Mouse (Mus musculus) forebrain, embryonic 11.5 days (tissue): ENCODE data around the gene Nkiras2. TPM values are rescaled to one million over a fixed set of nuclear protein-coding genes. Genes with fewer than 3 reads are reported as not detected.
A peak's percentile ranks its signal among the peaks of the same experiment; 100 is the strongest.
"Not testable (repeated sequence)": the region's sequence is repeated elsewhere in the genome, so short reads cannot be mapped to it uniquely, and the experiment has no call there.

Experiments
- ATAC-seq: fragments of 200-750 bp; cut with Nextera tagmentation; replicated peaks from 2 replicates; pipeline ENCODE4 v1.8.0; 2017; ENCODE audit warnings: moderate TSS enrichment; ENCODE audit not compliant: low FRiP score
- DNase-seq: peaks from one replicate; pipeline ENCODE4 v3.0.0-alpha.2; 2017; ENCODE audit warnings: low spot score
- H3K27ac ChIP-seq: fragments of 300-500 bp; sonication (generic); 2 replicates; pipeline ENCODE4 v1.5.1; 2014; ENCODE audit warnings: low read depth, low read length
- H3K27me3 ChIP-seq: fragments of 300-500 bp; sonication (generic); 2 replicates; pipeline ENCODE4 v1.6.1; 2014; ENCODE audit warnings: mild to moderate bottlenecking, low read length, mixed read lengths; ENCODE audit not compliant: control insufficient read depth, insufficient read depth
- H3K36me3 ChIP-seq: fragments of 300-500 bp; sonication (generic); 2 replicates; pipeline ENCODE4 v1.6.1; 2014; ENCODE audit warnings: mild to moderate bottlenecking, low read length, moderate library complexity, mixed read lengths; ENCODE audit not compliant: control insufficient read depth, insufficient read depth
- H3K4me1 ChIP-seq: fragments of 300-500 bp; sonication (generic); replicated peaks from 2 replicates; pipeline ENCODE4 v1.6.1; 2014; ENCODE audit warnings: low read length, mixed read lengths; ENCODE audit not compliant: control insufficient read depth, insufficient read depth
- H3K4me2 ChIP-seq: fragments of 300-500 bp; sonication (generic); 2 replicates; pipeline ENCODE4 v1.6.1; 2014; ENCODE audit warnings: low read depth, mild to moderate bottlenecking, low read length, moderate library complexity, mixed read lengths; ENCODE audit not compliant: severe bottlenecking
- H3K4me3 ChIP-seq: fragments of 300-500 bp; sonication (generic); 2 replicates; pipeline ENCODE4 v1.5.1; 2014; ENCODE audit warnings: low read depth, low read length
- H3K9ac ChIP-seq: fragments of 300-500 bp; sonication (generic); 2 replicates; pipeline ENCODE4 v1.6.1; 2014; ENCODE audit warnings: low read length
- H3K9me3 ChIP-seq: fragments of 300-500 bp; sonication (generic); 2 replicates; pipeline ENCODE4 v1.6.1; 2016; ENCODE audit warnings: low read length, mixed read lengths; ENCODE audit not compliant: control insufficient read depth
- WGBS: fragments of 180-500 bp; shearing (Covaris S2); extraction: QIAGEN DNeasy Blood & Tissue Kit; methylation state at CpG from one replicate; pipeline ENCODE4 v1.1.7; 2014; 5-methylcytosine and 5-hydroxymethylcytosine counted together
- polyA plus RNA-seq: library from polyadenylated mRNA; unstranded; fragments of >200 nt; fragmentation: Nextera tagmentation; extraction: Ambion mirVana; gene quantifications from 2 replicates; pipeline ENCODE4 v1.2.1, GENCODE M21; 2014

The Nkiras2 gene
- polyA plus RNA-seq, 1 experiment from 2014 or later, result 94.5 TPM

DNA sequence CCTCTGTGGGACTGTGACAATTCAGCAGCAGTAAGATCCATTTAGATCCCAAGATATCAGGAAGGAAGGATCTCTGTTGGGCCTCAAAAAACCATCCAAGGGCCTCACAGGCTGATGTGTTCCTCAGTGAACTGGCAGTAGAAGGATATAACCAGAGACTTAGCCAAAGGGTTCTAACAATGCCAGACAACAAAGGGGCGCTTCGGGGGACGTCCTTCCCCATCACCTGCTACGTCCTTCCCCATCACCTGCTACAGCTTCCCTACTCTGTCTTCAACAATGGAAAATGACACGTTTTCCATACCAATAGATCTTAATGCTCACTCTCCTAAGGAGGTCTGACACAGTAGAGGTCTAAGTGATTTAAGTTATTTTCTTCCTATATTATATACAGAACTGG is 2.7 kb upstream of the Nkiras2 start:
- Histone ChIP-seq H3K9ac (no peak overlapping the region), H3K27me3 (no peaks in the 10 kb centered on the region), H3K4me1 (peaks cover 10% of the 10 kb centered on the region; the same call in 1 of the 2 replicates), H3K36me3 (no peaks in the 10 kb centered on the region), H3K4me2 (no peak overlapping the region), H3K27ac (no peak overlapping the region), H3K9me3 (no peaks in the 10 kb centered on the region), H3K4me3 (no peak overlapping the region)
- DNase-seq (no peak), ATAC-seq (no peak)
- WGBS, result 91% methylated on average over 5 of the region's 5 CpGs

DNA sequence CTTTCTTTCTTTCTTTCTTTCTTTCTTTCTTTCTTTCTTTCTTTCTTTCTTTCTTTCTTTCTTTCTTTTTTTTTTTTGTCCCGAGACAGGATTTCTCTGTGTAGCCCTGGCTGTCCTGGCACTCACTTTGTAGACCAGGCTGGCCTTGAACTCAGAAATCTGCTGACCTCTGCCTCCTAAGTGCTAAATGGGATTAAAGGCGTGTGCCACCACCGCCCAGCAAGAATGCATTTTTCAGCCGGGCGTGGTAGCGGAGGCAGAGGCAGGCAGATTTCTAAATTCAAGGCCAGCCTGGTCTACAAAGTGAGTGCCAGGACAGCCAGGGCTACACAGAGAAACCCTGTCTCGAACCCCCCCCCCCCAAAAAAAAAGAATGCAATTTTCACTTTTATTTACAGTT is 2.2 kb upstream of the Nkiras2 start:
- not testable (repeated sequence) for H3K27me3 ChIP-seq, H3K36me3 ChIP-seq, H3K4me3 ChIP-seq, H3K27ac ChIP-seq, H3K4me2 ChIP-seq, H3K9ac ChIP-seq, ATAC-seq, H3K4me1 ChIP-seq, H3K9me3 ChIP-seq, DNase-seq
- WGBS, result 92% methylated on average over 7 of the region's 7 CpGs

DNA sequence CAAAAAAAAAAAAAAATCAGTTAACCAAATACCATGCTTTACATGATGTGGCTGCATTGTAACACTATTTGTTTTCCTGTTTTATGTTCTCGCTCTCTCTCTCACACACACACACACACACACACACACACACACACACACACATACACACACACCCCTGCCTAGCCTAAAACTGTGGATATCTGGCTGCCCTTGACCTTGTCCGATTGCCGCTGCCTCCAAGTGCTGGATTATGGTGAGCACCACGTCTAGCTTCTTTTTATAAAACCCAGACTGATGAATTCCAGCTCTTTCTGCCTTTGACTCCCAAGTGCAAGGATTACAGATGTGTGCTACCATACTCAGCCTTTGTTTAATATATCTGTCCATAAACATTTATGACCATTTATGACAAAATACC is 1.6 kb upstream of the Nkiras2 start:
- peaks cover 10% of the 10 kb centered on the region; the same call in 1 of the 2 replicates for H3K4me1 ChIP-seq
- no peak overlapping the region for H3K27ac ChIP-seq
- DNase-seq (no peak), ATAC-seq (no peak)
- WGBS, result 92% methylated on average over 4 of the region's 4 CpGs
- peak overlapping the region; percentile 1; the same call in 1 of the 2 replicates for H3K4me2 ChIP-seq
- H3K9ac ChIP-seq, result no peak overlapping the region
- H3K9me3 ChIP-seq, result no peaks in the 10 kb centered on the region
- H3K4me3 ChIP-seq, result no peak overlapping the region
- no peaks in the 10 kb centered on the region for H3K36me3 ChIP-seq
- H3K27me3 ChIP-seq, result no peaks in the 10 kb centered on the region

DNA sequence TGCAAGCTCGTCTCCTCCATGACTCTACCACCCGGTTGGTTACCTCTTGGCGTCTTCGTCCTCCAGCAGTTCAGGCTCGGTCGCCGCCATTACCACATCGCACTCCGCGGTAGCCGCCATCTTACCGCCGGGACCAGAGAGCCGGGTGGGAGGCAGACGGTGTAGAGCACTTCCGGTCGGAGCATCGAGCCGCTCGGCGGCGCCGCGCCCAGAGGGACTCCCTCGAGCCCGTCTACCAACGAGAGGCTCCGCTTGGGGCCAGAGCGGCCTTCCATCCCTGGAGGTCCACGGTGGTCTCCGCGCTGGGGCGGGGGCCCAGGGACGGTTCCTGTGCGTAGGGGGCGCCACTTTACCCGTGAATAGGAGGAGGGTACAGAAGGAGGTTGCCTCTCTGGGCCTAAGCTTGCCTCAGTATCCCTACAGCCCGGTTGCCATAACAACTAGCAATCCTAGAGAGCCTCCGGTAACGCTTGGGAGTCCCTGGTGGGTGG is 486 bp downstream of the Nkiras2 start:
- ATAC-seq (peak; percentile 95), DNase-seq (peak; percentile 99)
- Histone ChIP-seq H3K9ac (peak overlapping the region; percentile 95), H3K9me3 (no peaks in the 10 kb centered on the region), H3K36me3 (no peaks in the 10 kb centered on the region), H3K4me2 (peak overlapping the region; percentile 88), H3K27me3 (no peaks in the 10 kb centered on the region), H3K4me3 (peak overlapping the region; percentile 98), H3K4me1 (peaks cover 14% of the 10 kb centered on the region; the same call in 1 of the 2 replicates), H3K27ac (peak overlapping the region; percentile 85)
- 0% methylated on average over 40 of the region's 40 CpGs for WGBS

DNA sequence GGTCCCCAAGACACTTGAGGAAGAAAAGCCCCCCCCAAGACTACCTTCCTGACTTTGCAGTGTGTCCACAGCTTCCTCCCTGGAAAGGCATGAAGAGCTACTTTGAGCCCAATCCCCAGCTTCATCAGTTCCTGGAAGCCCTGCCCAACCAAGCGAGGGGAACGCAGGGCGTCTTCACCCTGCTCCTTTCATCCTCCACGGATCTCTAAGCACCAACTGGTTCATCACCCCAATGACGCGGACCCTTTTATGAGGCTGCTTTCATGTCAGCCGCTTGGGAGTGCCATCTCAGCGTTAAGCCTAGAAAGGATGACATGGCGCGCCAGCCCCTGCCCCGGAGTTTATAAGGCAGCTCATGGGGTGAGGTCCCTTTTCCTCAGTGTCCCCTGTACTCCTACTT is 938 bp downstream of the Nkiras2 start, which contains the start of gene Dnajc7:
Dnajc7 (minus strand) TSS at position 187 of the 400 bp plus-strand sequence.
- H3K4me3 ChIP-seq, result peak within 1 kb of the TSS; percentile 98
- H3K27me3 ChIP-seq, result no peaks in the 10 kb centered on the region
- H3K36me3 ChIP-seq, result no peaks in the 10 kb centered on the region
- peak within 1 kb of the TSS; percentile 95 for H3K9ac ChIP-seq
- no peaks in the 10 kb centered on the region for H3K9me3 ChIP-seq
- 5% methylated on average over 11 of the region's 11 CpGs for WGBS
- H3K4me1 ChIP-seq, result peaks cover 14% of the 10 kb centered on the region; the same call in 1 of the 2 replicates
- ATAC-seq, result no peak; the same call in 1 of the 2 replicates
- DNase-seq, result no peak
- peak within 1 kb of the TSS; percentile 88 for H3K4me2 ChIP-seq
- H3K27ac ChIP-seq, result peak within 1 kb of the TSS; percentile 85

DNA sequence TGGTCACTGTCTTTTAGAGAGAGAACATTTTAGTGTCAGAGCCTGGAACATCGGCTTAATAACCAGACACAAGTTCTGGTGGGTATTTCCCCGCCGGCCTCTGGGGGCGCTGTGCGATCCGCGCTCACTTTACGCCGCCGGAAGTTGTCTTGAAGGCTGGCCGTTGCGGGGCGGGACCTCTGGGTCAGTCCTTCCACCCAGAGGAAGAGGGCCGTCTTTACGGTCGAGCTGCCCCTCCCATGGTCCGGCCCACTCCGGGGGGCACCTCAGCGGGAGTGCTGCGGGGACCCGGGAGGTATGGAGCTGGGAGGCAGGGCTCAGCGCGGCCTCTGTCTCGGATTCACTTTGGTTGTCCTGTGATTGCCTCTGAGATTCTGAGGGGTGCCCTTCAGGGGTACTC is 3.7 kb downstream of the Nkiras2 start:
- Histone ChIP-seq H3K27ac (peak overlapping the region; percentile 57), H3K4me3 (peak overlapping the region; percentile 84), H3K9ac (peak overlapping the region; percentile 88), H3K9me3 (no peaks in the 10 kb centered on the region), H3K36me3 (no peaks in the 10 kb centered on the region; the same call in 1 of the 2 replicates), H3K4me1 (peaks cover 13% of the 10 kb centered on the region; the same call in 1 of the 2 replicates), H3K4me2 (peak overlapping the region; percentile 59), H3K27me3 (no peaks in the 10 kb centered on the region)
- under 1% methylated on average over 24 of the region's 24 CpGs for WGBS
- DNase-seq, result peak; percentile 97
- peak; percentile 69 for ATAC-seq

DNA sequence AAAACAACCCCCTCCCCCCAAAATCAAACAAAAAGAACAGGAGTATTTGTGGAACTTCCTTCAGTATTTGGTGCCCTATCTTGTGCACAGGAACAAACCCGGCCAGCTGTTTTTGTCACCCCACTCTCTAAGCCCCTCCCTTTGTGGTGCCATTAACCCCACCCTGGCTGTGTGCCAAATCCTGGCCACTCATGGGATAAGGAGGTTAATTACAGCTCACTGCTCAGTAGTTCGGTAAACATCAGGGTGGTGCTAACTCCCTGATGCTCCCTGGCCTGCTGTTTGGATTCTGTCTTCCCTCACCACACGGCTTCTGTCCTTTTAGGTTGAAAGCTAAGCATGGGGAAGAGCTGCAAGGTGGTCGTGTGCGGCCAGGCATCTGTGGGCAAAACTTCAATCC is 4.8 kb downstream of the Nkiras2 start:
- Histone ChIP-seq H3K27ac (no peak overlapping the region), H3K4me2 (peak overlapping the region; percentile 26; the same call in 1 of the 2 replicates), H3K4me1 (peaks cover 7% of the 10 kb centered on the region; the same call in 1 of the 2 replicates), H3K9ac (peak overlapping the region; percentile 23; the same call in 1 of the 2 replicates), H3K4me3 (no peak overlapping the region), H3K36me3 (no peaks in the 10 kb centered on the region; the same call in 1 of the 2 replicates), H3K9me3 (no peaks in the 10 kb centered on the region), H3K27me3 (no peaks in the 10 kb centered on the region)
- WGBS, result 65% methylated on average over 5 of the region's 5 CpGs
- ATAC-seq (no peak), DNase-seq (peak; percentile 68)

DNA sequence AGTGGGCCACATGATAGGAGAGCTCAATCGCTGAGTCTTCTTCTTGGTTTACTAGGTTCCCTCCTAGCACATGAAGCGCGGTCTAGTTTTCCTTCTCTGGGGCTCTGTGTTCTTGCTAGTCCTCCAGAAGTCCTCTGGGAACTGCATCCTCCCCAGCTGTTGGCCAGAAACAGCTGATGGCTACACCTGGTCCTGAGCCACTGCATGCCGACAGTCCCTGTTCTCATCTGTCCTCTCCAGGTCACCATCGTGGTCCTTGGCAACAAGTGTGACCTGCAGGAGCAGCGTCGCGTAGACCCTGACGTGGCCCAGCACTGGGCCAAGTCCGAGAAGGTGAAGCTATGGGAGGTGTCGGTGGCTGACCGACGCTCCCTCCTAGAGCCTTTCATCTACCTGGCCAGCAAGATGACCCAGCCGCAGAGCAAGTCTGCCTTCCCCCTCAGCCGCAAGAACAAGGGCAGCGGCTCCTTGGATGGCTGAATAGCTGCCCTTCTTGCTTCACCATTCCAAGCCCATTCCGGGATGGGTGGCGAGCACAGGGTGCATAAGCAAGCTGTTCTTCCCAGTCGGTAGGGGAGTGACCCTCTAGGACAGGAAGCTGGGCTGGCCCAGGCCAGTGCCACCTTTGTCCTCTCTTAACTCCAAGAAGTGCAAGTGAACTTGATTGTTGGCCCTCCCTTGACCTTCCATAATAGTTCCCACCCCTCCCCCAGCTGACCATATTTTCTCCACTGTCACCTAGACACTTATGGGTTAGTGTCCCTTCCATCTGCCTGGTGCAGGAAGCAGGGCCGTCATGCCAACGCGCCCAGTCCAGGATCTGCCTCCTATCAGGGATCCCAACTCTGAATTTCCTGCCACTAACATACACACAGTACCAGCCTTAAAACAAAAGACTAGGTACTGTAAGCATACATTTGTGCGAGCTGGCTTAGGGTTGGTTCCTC is 7.0 kb downstream of the Nkiras2 start:
- H3K4me1 ChIP-seq, result peaks cover 4% of the 10 kb centered on the region; the same call in 1 of the 2 replicates
- no peak overlapping the region for H3K27ac ChIP-seq
- WGBS, result 91% methylated on average over 23 of the region's 23 CpGs
- ATAC-seq (no peak), DNase-seq (no peak)
- H3K27me3 ChIP-seq, result no peaks in the 10 kb centered on the region
- H3K36me3 ChIP-seq, result no peaks in the 10 kb centered on the region; the same call in 1 of the 2 replicates
- no peaks in the 10 kb centered on the region for H3K9me3 ChIP-seq
- H3K9ac ChIP-seq, result no peak overlapping the region
- H3K4me3 ChIP-seq, result no peak overlapping the region
- no peak overlapping the region for H3K4me2 ChIP-seq
